Mouse (Mus musculus) stomach, embryonic 14.5 days (tissue): ENCODE measurements around the gene Copz2. TPM values are rescaled to one million over a fixed set of nuclear protein-coding genes. Genes with fewer than 3 reads are reported as not detected.

ENCODE experiments used
- ATAC-seq: fragments of 200-750 bp; cut with Nextera tagmentation; 2 replicates; pipeline ENCODE4 v1.8.0; 2017; ENCODE audit warnings: low read depth, moderate TSS enrichment; ENCODE audit not compliant: insufficient number of reproducible peaks, insufficient read depth, low FRiP score
- H3K27ac ChIP-seq: fragments of 300-500 bp; sonication (generic); 2 replicates; pipeline ENCODE4 v1.5.1; 2014; ENCODE audit warnings: mild to moderate bottlenecking, low read length, moderate library complexity, mixed read lengths
- H3K27me3 ChIP-seq: fragments of 300-500 bp; sonication (generic); 2 replicates; pipeline ENCODE4 v1.6.1; 2014; ENCODE audit warnings: low read length, control low read depth, mixed read lengths; ENCODE audit not compliant: control insufficient read depth, insufficient read depth
- H3K36me3 ChIP-seq: fragments of 300-500 bp; sonication (generic); 2 replicates; pipeline ENCODE4 v1.6.1; 2014; ENCODE audit warnings: mild to moderate bottlenecking, control low read depth, low read length, moderate library complexity, mixed read lengths; ENCODE audit not compliant: control insufficient read depth, insufficient read depth
- H3K4me1 ChIP-seq: fragments of 300-500 bp; sonication (generic); 2 replicates; pipeline ENCODE4 v1.6.1; 2014; ENCODE audit warnings: low read length, control low read depth, mixed read lengths; ENCODE audit not compliant: control insufficient read depth, insufficient read depth
- H3K4me2 ChIP-seq: fragments of 300-500 bp; sonication (generic); replicated peaks from 2 replicates; pipeline ENCODE4 v1.6.1; 2014; ENCODE audit warnings: low read depth, low read length, control low read depth
- H3K4me3 ChIP-seq: fragments of 300-500 bp; sonication (generic); 2 replicates; pipeline ENCODE4 v1.5.1; 2014; ENCODE audit warnings: low read depth, low read length, control low read depth
- H3K9ac ChIP-seq: fragments of 300-500 bp; sonication (generic); replicated peaks from 2 replicates; pipeline ENCODE4 v1.6.1; 2014; ENCODE audit warnings: low read depth, mild to moderate bottlenecking, control low read depth, low read length, moderate library complexity, mixed read lengths
- H3K9me3 ChIP-seq: fragments of 300-500 bp; sonication (generic); 2 replicates; pipeline ENCODE4 v1.6.1; 2016; ENCODE audit warnings: low read depth, low read length, control low read depth; ENCODE audit not compliant: control insufficient read depth
- WGBS: fragments of 180-500 bp; shearing (Covaris S2); extraction: QIAGEN DNeasy Blood & Tissue Kit; methylation state at CpG from one replicate; pipeline ENCODE4 v1.1.7; 2014; 5-methylcytosine and 5-hydroxymethylcytosine counted together
- polyA plus RNA-seq: library from polyadenylated mRNA; unstranded; fragments of >200 nt; fragmentation: Nextera tagmentation; extraction: Ambion mirVana; gene quantifications from 2 replicates; pipeline ENCODE4 v1.2.1, GENCODE M21; 2014

Copz2 gene
- polyA plus RNA-seq, 1 experiment from 2014 or later, result 141 TPM

DNA sequence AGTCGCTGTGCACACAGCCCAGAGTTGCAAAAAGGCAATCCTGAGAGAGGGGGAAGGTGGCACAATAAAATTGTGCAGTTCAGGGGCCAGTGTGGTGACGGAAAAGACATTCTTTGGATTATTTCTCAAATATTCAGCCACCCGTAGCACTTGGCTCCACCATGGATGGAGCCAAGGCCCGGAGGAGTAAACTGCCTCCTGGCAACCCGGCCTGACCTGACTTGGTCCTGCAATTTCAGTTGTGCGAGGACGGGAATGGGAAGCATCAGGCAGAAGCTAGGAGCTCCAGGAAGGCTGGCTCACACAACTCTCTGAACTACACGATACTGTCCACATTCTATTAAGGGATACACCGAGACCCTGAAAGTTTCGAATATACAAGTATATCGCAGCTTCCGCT, 12.9 kb downstream of the Copz2 start:
- H3K4me1 ChIP-seq, result peaks cover 4% of the 10 kb centered on the region; the same call in 1 of the 2 replicates
- no peak overlapping the region for H3K9ac ChIP-seq
- WGBS, result 80% methylated on average over 12 of the region's 12 CpGs
- no peak for ATAC-seq
- H3K27ac ChIP-seq, result no peak overlapping the region
- no peaks in the 10 kb centered on the region for H3K27me3 ChIP-seq
- H3K36me3 ChIP-seq, result no peaks in the 10 kb centered on the region
- H3K4me2 ChIP-seq, result peak overlapping the region; percentile 79; the same call in 1 of the 2 replicates
- no peak overlapping the region for H3K4me3 ChIP-seq
- no peaks in the 10 kb centered on the region for H3K9me3 ChIP-seq

DNA sequence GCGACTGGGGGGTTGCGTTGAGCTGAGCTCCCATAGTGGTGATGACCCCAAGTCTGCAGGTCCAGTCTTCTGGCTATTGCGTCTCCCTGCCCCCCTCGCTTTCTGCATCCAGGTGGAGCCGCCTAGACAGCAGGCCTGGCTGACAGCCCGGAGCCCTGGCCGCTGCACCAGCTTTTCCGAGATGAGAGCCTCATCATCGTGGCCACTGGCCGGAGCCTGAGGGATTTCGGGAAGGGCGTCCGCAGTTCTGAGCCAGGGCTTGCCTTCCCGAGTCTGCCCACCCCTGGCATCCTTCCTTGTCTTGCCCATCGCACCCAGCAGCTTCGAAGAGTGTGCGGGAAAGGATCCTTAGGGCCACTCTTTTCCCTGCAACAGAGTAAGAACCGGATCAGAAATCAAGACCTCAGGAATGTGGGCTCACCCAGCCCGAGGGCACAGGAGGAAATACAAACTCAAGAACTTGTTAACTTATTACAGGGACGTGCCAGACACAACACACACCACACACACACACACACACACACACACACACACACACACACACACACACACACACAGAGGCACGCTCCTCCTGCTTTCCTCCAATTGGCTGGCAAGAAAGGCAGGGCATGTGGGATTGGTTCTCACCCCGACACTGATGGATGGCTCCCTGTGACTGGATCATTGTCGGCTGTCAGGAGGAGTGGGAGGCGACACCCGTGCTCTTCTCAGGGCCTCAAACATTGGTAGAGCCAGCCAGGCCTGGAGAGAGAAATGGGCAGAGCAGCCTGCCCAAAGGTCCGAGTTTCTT, 13.7 kb downstream of the Copz2 start:
- Histone ChIP-seq H3K9ac (no peak overlapping the region), H3K27me3 (no peaks in the 10 kb centered on the region), H3K4me1 (peaks cover 4% of the 10 kb centered on the region; the same call in 1 of the 2 replicates), H3K9me3 (no peaks in the 10 kb centered on the region), H3K27ac (no peak overlapping the region), H3K36me3 (no peaks in the 10 kb centered on the region), H3K4me3 (no peak overlapping the region), H3K4me2 (no peak overlapping the region)
- no peak for ATAC-seq
- 23% methylated on average over 26 of the region's 26 CpGs for WGBS

DNA sequence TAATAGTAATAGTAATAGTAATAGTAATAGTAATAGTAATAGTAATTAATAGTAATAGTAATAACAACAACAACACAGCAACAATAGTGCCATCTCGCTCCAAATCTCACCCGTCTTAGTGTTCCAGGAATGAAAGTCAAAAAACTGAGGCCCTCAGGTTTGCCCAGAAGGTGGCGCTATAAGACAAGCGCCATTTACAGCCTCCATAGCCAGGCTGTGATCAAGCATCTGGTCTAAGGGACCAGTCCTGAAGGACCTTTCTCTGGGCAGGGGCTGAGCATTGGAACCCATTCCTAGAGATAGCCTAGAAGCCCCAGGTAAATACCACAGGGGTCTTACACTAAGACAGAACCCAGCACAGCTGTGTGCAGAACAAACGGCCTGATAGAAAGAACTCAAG, 17.5 kb downstream of the Copz2 start:
- H3K4me3 ChIP-seq, result no peak overlapping the region
- no peak overlapping the region for H3K27ac ChIP-seq
- H3K9me3 ChIP-seq, result no peaks in the 10 kb centered on the region
- no peak for ATAC-seq
- WGBS, result 10% methylated on average over 5 of the region's 5 CpGs
- no peaks in the 10 kb centered on the region for H3K36me3 ChIP-seq
- no peaks in the 10 kb centered on the region for H3K27me3 ChIP-seq
- peaks cover 4% of the 10 kb centered on the region; the same call in 1 of the 2 replicates for H3K4me1 ChIP-seq
- no peak overlapping the region for H3K4me2 ChIP-seq
- no peak overlapping the region for H3K9ac ChIP-seq

DNA sequence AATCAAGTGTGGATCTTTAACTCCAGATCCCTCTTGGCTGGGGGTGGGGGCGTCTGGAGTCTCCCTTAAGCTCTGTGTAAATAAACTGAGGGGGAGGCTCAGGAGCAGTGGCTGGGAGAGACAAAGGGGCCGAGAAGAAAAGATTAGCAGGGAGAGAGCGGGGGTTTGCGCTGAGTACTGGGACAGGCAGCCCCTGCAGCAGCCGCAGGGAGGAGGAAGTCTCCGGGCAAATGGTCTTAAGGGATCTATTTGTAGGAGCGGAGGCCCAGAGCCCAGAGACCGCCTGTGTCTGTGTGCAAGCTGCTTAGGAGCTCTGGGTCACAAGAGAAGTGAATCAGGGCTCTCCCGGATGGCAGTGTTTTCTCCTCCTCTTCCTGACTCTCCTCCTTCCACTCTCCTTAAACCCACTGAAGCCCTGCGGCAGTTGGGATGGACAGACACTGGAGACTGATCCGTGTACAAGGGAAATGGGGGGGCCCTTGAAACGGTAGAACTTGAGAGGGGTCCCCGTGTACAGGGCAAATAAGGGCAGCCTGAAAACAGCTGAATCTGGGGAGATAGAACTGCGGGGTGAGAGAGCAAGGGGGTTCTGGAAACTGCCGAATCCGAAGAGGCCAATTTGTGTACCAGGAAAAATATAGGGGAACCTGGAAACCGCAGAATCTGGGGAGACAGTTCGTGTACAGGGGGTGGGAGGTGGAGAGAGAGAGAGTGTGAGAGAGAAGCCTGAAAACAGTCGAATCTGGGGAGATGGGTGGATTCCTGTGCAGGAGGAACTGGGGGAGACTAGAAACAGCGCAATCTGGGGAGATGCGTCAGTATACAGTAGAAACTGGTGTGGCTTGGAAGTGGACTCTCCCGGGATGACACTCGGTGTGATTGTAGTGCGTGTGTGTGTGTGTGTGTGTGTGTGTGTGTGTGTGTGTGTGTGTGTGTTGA, 23.0 kb downstream of the Copz2 start:
- Histone ChIP-seq H3K27ac (peak overlapping the region; percentile 24), H3K9me3 (no peaks in the 10 kb centered on the region), H3K9ac (no peak overlapping the region; the same call in 1 of the 2 replicates), H3K4me1 (peaks cover 32% of the 10 kb centered on the region), H3K27me3 (no peaks in the 10 kb centered on the region), H3K36me3 (no peaks in the 10 kb centered on the region), H3K4me3 (no peak overlapping the region), H3K4me2 (peak overlapping the region; percentile 1; the same call in 1 of the 2 replicates)
- 8% methylated on average over 24 of the region's 24 CpGs for WGBS
- ATAC-seq, result no peak

DNA sequence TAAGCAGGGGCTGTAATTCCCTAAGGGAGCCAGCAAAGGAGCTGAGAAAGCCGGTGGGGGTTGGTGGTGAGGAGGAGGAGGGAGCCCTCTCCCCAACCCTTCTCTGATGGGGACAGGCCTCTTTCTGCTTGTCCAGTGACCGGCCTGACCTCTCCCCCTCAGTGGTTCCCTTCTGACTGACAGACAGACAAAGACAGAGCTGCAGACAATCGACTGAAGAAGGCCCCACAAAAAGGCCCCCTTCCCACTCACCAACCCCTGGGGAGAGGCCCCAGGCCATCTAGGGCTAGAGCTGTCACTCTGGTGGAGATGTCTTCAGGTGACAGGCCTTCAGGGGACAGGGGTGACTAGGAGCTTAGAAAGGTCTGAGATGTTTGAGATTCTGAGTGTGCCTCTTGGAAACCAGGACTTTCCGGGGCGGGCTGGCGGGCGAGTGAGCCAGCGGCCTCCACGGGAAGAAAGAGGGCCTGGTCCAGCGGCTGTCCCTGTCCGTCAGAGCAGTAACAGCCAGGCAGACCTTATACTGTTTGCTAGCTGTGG, 24.0 kb downstream of the Copz2 start:
- no peak overlapping the region for H3K4me3 ChIP-seq

DNA sequence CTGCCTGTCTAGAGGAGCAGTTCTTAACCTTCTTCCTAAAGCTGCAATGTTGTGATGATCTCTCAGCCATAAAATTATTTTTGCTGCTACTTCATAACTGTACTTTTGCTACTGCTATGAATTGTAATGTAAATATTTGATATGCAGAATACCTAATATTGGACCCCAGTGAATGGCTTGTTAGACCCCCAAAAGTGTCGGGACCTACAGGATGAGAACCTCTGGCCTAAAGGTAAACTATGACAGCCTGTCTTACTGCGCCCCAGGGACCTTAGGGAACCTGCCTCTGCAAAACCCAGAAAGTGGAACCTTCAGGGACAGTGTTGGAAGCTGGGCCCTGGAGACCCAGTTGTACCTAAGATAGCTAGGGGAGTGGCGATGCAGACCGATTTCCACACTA, 25.6 kb downstream of the Copz2 start:
- Histone ChIP-seq H3K9ac (no peak overlapping the region), H3K27ac (peak overlapping the region; percentile 45; the same call in 1 of the 2 replicates), H3K36me3 (no peaks in the 10 kb centered on the region), H3K9me3 (no peaks in the 10 kb centered on the region), H3K27me3 (no peaks in the 10 kb centered on the region), H3K4me1 (peaks cover 32% of the 10 kb centered on the region), H3K4me3 (peak overlapping the region; percentile 23; the same call in 1 of the 2 replicates), H3K4me2 (peak overlapping the region; percentile 61)
- peak; percentile 10; the same call in 1 of the 2 replicates for ATAC-seq
- WGBS, result 27% methylated on average over 4 of the region's 4 CpGs

More for the DNA sequence above, 24.0 kb downstream of the Copz2 start:
- H3K4me1 ChIP-seq, result peaks cover 32% of the 10 kb centered on the region
- 36% methylated on average over 11 of the region's 11 CpGs for WGBS
- H3K27ac ChIP-seq, result peak overlapping the region; percentile 27; the same call in 1 of the 2 replicates
- no peak for ATAC-seq
- no peak overlapping the region for H3K4me2 ChIP-seq
- no peaks in the 10 kb centered on the region for H3K36me3 ChIP-seq
- H3K9ac ChIP-seq, result no peak overlapping the region
- no peaks in the 10 kb centered on the region for H3K27me3 ChIP-seq
- H3K9me3 ChIP-seq, result no peaks in the 10 kb centered on the region

DNA sequence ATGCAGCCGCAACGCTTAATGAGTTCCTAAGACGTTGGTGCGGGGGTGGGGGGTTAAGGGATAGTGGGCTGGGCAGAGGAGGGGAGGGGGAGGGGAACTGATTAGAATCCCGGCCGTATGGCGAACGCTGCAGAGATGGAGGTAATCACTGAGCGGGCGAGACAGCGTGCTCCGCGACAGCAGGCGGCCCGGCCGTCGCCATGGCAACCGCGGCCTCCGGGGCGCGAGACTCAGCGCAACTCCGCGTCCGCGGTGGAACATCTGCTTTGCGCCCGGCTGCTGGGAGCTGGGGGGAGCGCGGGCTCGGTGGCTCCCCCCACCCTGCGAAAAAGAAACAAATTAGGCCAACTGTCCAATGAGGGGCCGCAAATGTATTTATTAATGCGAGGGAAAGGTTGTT, 26.1 kb downstream of the Copz2 start:
- peak overlapping the region; percentile 72; the same call in 1 of the 2 replicates for H3K27ac ChIP-seq
- WGBS, result under 1% methylated on average over 35 of the region's 35 CpGs
- no peaks in the 10 kb centered on the region for H3K9me3 ChIP-seq
- H3K27me3 ChIP-seq, result no peaks in the 10 kb centered on the region
- peak; percentile 84; the same call in 1 of the 2 replicates for ATAC-seq
- peaks cover 32% of the 10 kb centered on the region for H3K4me1 ChIP-seq
- no peak overlapping the region for H3K9ac ChIP-seq
- H3K36me3 ChIP-seq, result no peaks in the 10 kb centered on the region
- H3K4me2 ChIP-seq, result peak overlapping the region; percentile 61
- peak overlapping the region; percentile 23; the same call in 1 of the 2 replicates for H3K4me3 ChIP-seq
